Mouse (Mus musculus): ENCODE results near the gene Trmt112. TPM values are rescaled to one million over a fixed set of nuclear protein-coding genes. Genes with fewer than 3 reads are reported as not detected.

Trmt112 gene
- polyA plus RNA-seq, 1 experiment = 124 TPM

- peak; percentile 86 to 93 for DNase-seq
- TF ChIP-seq CTCF (IDR thresholded peaks at IDR 0.05; ENCODE audit: borderline replicate concordance, insufficient read depth, low read depth, low read length) (peak; percentile 79), POLR2A (IDR thresholded peaks at IDR 0.05; ENCODE audit: borderline replicate concordance, insufficient read depth, low read length) (no peak)
- Histone ChIP-seq H3K27me3 (ENCODE audit: control insufficient read depth, insufficient read depth, low read length) (no peaks in the 10 kb centered on the region; the same call in 1 of the 2 replicates), H3K27ac (ENCODE audit: insufficient read depth, low read length) (no peak overlapping the region), H3K4me3 (replicated peaks; ENCODE audit: insufficient read depth, low read depth, low read length) (peak overlapping the region; percentile 13), H3K4me1 (ENCODE audit: control insufficient read depth, insufficient read depth, low read length) (peaks cover 11% of the 10 kb centered on the region)
- 4% methylated on average over 39 of the region's 39 CpGs for WGBS
These were observed 15.2 kb downstream of the Trmt112 start for GRCm38 (mm10) chr19:6924461-6925306.

- H3K27ac ChIP-seq (ENCODE audit: insufficient read depth, low read length) = no peak within 1 kb of the TSS
- DNase-seq = no peak
- H3K4me3 ChIP-seq (replicated peaks; ENCODE audit: insufficient read depth, low read depth, low read length) = peak within 1 kb of the TSS; percentile 13
- H3K4me1 ChIP-seq (ENCODE audit: control insufficient read depth, insufficient read depth, low read length) = peaks cover 5% of the 10 kb centered on the region; the same call in 1 of the 2 replicates
- no peaks in the 10 kb centered on the region; the same call in 1 of the 2 replicates for H3K27me3 ChIP-seq (ENCODE audit: control insufficient read depth, insufficient read depth, low read length)
- WGBS = 5% methylated on average over 9 of the region's 9 CpGs
- TF ChIP-seq POLR2A (IDR thresholded peaks at IDR 0.05; ENCODE audit: borderline replicate concordance, insufficient read depth, low read length) (no peak), CTCF (IDR thresholded peaks at IDR 0.05; ENCODE audit: borderline replicate concordance, insufficient read depth, low read depth, low read length) (no peak)
These were observed 15.7 kb downstream of the Trmt112 start, which contains the start of gene Catsperz for GRCm38 (mm10) chr19:6925307-6925573. Gene Catsperz, minus strand, starts transcription at chr19:6925380.

GRCm38 (mm10) chr19:6925611-6926329 lies 16.3 kb downstream of the Trmt112 start:
- H3K27ac ChIP-seq (ENCODE audit: insufficient read depth, low read length) = no peak overlapping the region
- no peaks in the 10 kb centered on the region; the same call in 1 of the 2 replicates for H3K27me3 ChIP-seq (ENCODE audit: control insufficient read depth, insufficient read depth, low read length)
- DNase-seq = peak in 1 of 2 experiments; percentile 33
- H3K4me3 ChIP-seq (replicated peaks; ENCODE audit: insufficient read depth, low read depth, low read length) = no peak overlapping the region
- H3K4me1 ChIP-seq (ENCODE audit: control insufficient read depth, insufficient read depth, low read length) = peaks cover 4% of the 10 kb centered on the region; the same call in 1 of the 2 replicates
- TF ChIP-seq POLR2A (IDR thresholded peaks at IDR 0.05; ENCODE audit: borderline replicate concordance, insufficient read depth, low read length) (no peak), CTCF (IDR thresholded peaks at IDR 0.05; ENCODE audit: borderline replicate concordance, insufficient read depth, low read depth, low read length) (no peak)
- WGBS = 30% methylated on average over 40 of the region's 40 CpGs

GRCm38 (mm10) chr19:6926559-6927255 lies 17.2 kb downstream of the Trmt112 start:
- no peak for TF ChIP-seq POLR2A (IDR thresholded peaks at IDR 0.05; ENCODE audit: borderline replicate concordance, insufficient read depth, low read length)
- DNase-seq = no peak

GRCm38 (mm10) chr19:6928080-6928479 lies 18.6 kb downstream of the Trmt112 start:
- TF ChIP-seq POLR2A (IDR thresholded peaks at IDR 0.05; ENCODE audit: borderline replicate concordance, insufficient read depth, low read length) = no peak
- TF ChIP-seq CTCF (IDR thresholded peaks at IDR 0.05; ENCODE audit: borderline replicate concordance, insufficient read depth, low read depth, low read length) = no peak
- 19% methylated on average over 9 of the region's 9 CpGs for WGBS
- H3K4me3 ChIP-seq (replicated peaks; ENCODE audit: insufficient read depth, low read depth, low read length) = no peak overlapping the region
- no peak overlapping the region for H3K27ac ChIP-seq (ENCODE audit: insufficient read depth, low read length)
- no peaks in the 10 kb centered on the region; the same call in 1 of the 2 replicates for H3K4me1 ChIP-seq (ENCODE audit: control insufficient read depth, insufficient read depth, low read length)
- DNase-seq = no peak
- no peaks in the 10 kb centered on the region; the same call in 1 of the 2 replicates for H3K27me3 ChIP-seq (ENCODE audit: control insufficient read depth, insufficient read depth, low read length)

More at GRCm38 (mm10) chr19:6926559-6927255, 17.2 kb downstream of the Trmt112 start:
- Histone ChIP-seq H3K27ac (ENCODE audit: insufficient read depth, low read length) (no peak overlapping the region), H3K27me3 (ENCODE audit: control insufficient read depth, insufficient read depth, low read length) (no peaks in the 10 kb centered on the region; the same call in 1 of the 2 replicates), H3K4me1 (ENCODE audit: control insufficient read depth, insufficient read depth, low read length) (peaks cover 4% of the 10 kb centered on the region; the same call in 1 of the 2 replicates), H3K4me3 (replicated peaks; ENCODE audit: insufficient read depth, low read depth, low read length) (no peak overlapping the region)
- WGBS = 40% methylated on average over 26 of the region's 26 CpGs

- no peak overlapping the region for H3K27ac ChIP-seq (ENCODE audit: insufficient read depth, low read length)
- no peak for TF ChIP-seq CTCF (IDR thresholded peaks at IDR 0.05; ENCODE audit: borderline replicate concordance, insufficient read depth, low read depth, low read length)
- TF ChIP-seq POLR2A (IDR thresholded peaks at IDR 0.05; ENCODE audit: borderline replicate concordance, insufficient read depth, low read length) = no peak
- 27% methylated on average over 2 of the region's 2 CpGs for WGBS
- no peaks in the 10 kb centered on the region; the same call in 1 of the 2 replicates for H3K27me3 ChIP-seq (ENCODE audit: control insufficient read depth, insufficient read depth, low read length)
- DNase-seq = peak in 1 of 2 experiments; percentile 42
- H3K4me1 ChIP-seq (ENCODE audit: control insufficient read depth, insufficient read depth, low read length) = peaks cover 5% of the 10 kb centered on the region
- H3K4me3 ChIP-seq (replicated peaks; ENCODE audit: insufficient read depth, low read depth, low read length) = no peak overlapping the region
These were observed 21.5 kb downstream of the Trmt112 start for GRCm38 (mm10) chr19:6931002-6931401.

- H3K4me3 ChIP-seq (replicated peaks; ENCODE audit: insufficient read depth, low read depth, low read length) = no peak overlapping the region
- WGBS = 88% methylated on average over 1 of the region's 1 CpGs
- H3K4me1 ChIP-seq (ENCODE audit: control insufficient read depth, insufficient read depth, low read length) = peaks cover 5% of the 10 kb centered on the region
- no peak overlapping the region for H3K27ac ChIP-seq (ENCODE audit: insufficient read depth, low read length)
- H3K27me3 ChIP-seq (ENCODE audit: control insufficient read depth, insufficient read depth, low read length) = no peaks in the 10 kb centered on the region; the same call in 1 of the 2 replicates
- TF ChIP-seq POLR2A (IDR thresholded peaks at IDR 0.05; ENCODE audit: borderline replicate concordance, insufficient read depth, low read length) (no peak), CTCF (IDR thresholded peaks at IDR 0.05; ENCODE audit: borderline replicate concordance, insufficient read depth, low read depth, low read length) (no peak)
- DNase-seq = no peak
These were observed 22.5 kb downstream of the Trmt112 start for GRCm38 (mm10) chr19:6932018-6932417.

All from cerebellum, adult 2 months (tissue).